Mouse (Mus musculus) liver, embryonic 14 days (tissue): ENCODE results near the gene Ugt1a1. TPM values are rescaled to one million over a fixed set of nuclear protein-coding genes. Genes with fewer than 3 reads are reported as not detected.

ENCODE experiments used
- polyA plus RNA-seq: library from polyadenylated mRNA; depleted of rRNA; stranded (reverse); fragments of >200 nt; gene quantifications from 2 replicates; pipeline ENCODE4 v1.2.3, GENCODE M21; 2012; rRNA removed

The Ugt1a1 gene
- polyA plus RNA-seq = 0.18 and 0.36 TPM in 2 replicates

DNA sequence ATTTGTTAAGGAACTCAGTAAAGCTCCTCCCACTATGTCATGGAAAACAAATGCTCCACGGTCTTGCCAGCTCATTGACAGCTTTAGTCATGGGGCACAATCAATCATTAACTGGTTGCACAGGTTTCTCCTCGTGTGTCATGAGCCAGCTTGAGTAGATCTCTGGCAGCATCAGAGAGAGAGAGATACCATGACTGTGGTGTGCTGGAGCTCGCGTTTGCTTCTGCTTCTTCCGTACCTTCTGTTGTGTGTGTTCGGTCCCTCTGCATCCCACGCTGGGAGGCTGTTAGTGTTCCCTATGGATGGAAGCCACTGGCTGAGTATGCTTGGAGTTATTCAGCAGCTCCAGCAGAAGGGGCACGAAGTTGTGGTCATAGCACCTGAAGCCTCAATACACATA is at the start of gene Ugt1a1:
Gene Ugt1a1, plus strand, starts transcription at position 148 of the 400 bp plus-strand sequence.

DNA sequence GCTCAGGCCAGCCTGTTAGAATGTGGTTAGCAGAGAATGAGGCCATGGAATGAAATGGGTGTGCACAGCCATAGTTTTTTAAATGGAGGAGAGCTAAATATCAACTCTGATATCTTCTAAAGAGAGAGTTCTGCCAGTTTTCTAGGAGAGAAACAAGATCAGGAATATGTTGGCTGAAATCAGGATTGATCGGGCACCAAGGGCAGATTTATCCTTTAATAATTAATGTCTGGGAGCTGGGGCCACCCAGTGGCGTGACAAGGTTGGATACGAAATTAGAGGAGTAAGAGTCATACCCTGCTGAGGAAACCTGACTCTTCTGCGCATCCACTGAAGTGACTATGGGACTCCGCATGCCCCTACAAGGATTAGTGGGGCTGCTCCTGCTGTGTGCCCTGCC is 46.0 kb upstream of the Ugt1a1 start, which contains the start of gene Ugt1a5:
Gene Ugt1a5, plus strand, starts transcription at position 302 of the 400 bp plus-strand sequence.

DNA sequence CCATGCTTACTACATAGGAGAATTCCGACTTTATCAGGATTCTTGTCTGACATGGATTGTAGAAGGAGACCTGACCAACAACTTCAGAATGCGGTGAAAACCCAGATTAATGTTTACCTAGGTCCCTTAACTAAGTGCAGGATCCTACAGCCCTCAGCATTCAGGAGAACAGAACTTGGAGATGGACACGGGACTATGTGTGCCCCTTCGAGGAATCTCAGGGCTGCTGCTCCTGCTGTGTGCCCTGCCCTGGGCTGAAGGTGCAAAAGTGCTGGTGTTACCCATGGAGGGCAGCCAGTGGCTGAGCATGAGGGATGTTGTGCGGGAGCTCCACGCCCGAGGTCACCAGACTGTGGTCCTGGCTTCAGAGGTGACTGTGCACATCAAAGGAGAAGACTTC is 11.3 kb upstream of the Ugt1a1 start, which contains the start of gene Ugt1a2:
Gene Ugt1a2, plus strand, starts transcription at position 146 of the 400 bp plus-strand sequence.

DNA sequence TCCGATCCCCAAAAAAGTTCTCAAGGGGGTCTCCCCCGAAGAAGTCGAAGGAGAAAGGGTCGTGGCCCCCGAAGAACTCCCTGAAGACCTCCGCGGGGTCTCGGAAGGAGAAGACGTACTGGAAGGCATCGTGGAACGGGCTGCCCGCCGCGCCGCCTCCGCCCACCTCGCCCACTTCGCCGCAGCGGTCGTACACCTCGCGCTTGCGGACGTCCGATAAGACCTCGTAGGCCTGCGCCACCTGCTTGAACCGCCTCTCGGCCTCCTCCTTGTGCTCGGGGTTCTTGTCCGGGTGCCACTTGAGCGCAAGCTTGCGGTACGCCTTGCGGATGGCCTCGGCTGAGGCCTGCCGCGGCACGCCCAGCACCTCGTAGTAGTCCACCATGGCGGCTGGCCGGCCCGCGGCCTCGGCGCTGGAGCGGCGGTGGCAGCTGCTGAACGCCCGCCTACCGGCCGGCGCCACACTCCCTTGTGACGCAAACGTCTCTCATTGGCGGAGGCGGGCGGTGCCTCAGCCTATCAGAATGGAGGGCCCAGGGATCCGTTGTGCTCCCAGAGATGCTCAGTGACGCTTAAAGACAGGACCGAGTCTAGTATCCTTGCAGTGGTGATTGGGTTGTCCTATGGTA is 6.4 kb upstream of the Ugt1a1 start, which contains the start of gene Dnajb3:
Gene Dnajb3, minus strand, starts transcription at position 489 of the 629 bp plus-strand sequence.

DNA sequence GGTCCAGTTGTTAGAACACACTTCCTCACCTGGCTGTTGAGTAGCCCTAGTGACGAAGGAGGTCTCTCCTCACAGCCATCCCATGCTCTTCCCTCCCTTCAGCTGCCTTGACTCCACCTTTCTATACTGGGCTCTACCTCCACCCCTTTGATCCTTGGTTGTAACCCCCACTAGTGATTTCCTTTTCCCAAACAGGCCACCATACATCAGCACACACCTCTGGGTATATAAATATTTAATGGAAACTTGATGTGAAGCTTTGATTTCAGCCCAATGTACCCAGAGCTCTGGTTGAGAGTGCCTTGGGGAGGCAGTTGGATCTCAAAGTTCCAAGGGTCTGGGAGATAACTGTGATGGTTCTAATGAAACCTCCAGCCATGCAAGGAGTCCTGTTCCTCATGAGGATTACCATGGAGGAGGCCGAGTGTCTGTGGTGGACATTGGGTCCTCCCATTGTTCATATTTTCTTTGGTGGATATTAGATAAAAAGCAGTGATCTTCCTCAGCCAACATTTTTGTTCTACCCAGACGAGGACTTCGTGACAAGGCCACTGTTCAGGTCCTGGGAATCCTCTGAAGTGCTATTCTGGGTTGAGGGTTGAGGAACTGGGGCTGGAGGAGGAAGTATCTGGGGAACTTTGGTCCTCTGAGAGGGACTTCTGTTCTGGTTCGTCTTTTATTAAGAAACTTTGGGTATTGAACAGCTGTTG is 15.1 kb downstream of the Ugt1a1 start, which contains the start of gene Mroh2a:
Gene Mroh2a, plus strand, starts transcription at position 317 of the 710 bp plus-strand sequence.

Other genes with a start within 250 kb of the Ugt1a1 start
- gene Usp40, start 203.4 kb upstream of the Ugt1a1 start, polyA plus RNA-seq = 4.8 and 5.0 TPM in 2 replicates
- not detected in 2 replicates for gene Ugt1a10, start 156.6 kb upstream of the Ugt1a1 start, polyA plus RNA-seq
- gene Ugt1a9, start 141.2 kb upstream of the Ugt1a1 start, polyA plus RNA-seq = 0.08 and 0.17 TPM in 2 replicates
- gene Ugt1a8, start 124.1 kb upstream of the Ugt1a1 start, polyA plus RNA-seq = not detected in 2 replicates
- 1.3 and 1.7 TPM in 2 replicates for gene Ugt1a7c, start 116.9 kb upstream of the Ugt1a1 start, polyA plus RNA-seq
- gene Ugt1a6b, start 108.7 kb upstream of the Ugt1a1 start, polyA plus RNA-seq = 2.9 and 3.5 TPM in 2 replicates
- 3.2 and 4.1 TPM in 2 replicates for gene Ugt1a6a, start 77.2 kb upstream of the Ugt1a1 start, polyA plus RNA-seq
- 0.03 and 0.08 TPM in 2 replicates for gene Ugt1a5, start 45.9 kb upstream of the Ugt1a1 start, polyA plus RNA-seq
- 0.01 TPM in 1 of 2 replicates, not detected in the other for gene Ugt1a2, start 11.4 kb upstream of the Ugt1a1 start, polyA plus RNA-seq
- 5.6 and 7.1 TPM in 2 replicates for gene Dnajb3, start 6.2 kb upstream of the Ugt1a1 start, polyA plus RNA-seq
- gene Mroh2a, start 15.0 kb downstream of the Ugt1a1 start, polyA plus RNA-seq = 0.02 and 0.03 TPM in 2 replicates
- 53.8 and 67.7 TPM in 2 replicates for gene Hjurp, start 65.7 kb downstream of the Ugt1a1 start, polyA plus RNA-seq
- not detected in 2 replicates for gene Trpm8, start 65.7 kb downstream of the Ugt1a1 start, polyA plus RNA-seq
- 173 and 191 TPM in 2 replicates for gene Spp2, start 195.0 kb downstream of the Ugt1a1 start, polyA plus RNA-seq